Mouse (Mus musculus): ENCODE measurements around the gene Slc6a8. TPM values are rescaled to one million over a fixed set of nuclear protein-coding genes. Genes with fewer than 3 reads are reported as not detected.
A peak's percentile ranks its signal among the peaks of the same experiment; 100 is the strongest.

Slc6a8 gene
- total RNA-seq, 2 experiments from 2014 or later, result 98.4 to 119 TPM

DNA sequence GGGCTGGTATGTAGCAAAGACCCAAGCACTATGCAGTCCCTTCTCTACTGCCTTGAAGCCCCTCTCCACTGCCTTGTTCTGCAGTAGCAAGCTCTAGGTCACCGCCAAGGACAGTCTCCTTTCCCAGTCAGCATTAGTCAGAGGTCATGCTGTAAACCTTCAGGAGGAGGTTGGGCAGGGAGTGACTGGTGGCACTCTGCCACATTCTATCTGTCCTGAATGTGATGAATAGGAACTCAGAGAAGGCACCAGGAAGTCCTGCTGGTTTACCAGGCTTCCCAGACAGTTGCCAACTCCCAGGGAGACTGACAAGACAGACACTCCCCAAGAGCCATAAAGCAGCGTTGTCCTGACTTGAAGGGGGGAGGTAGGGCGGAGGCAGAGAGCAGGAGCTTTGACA lies 12.7 kb downstream of the Slc6a8 start:
- no peak for DNase-seq (ENCODE audit: extremely low spot score in 1 of 2, low spot score in 2 of 2)
- H3K4me3 ChIP-seq, result no peak overlapping the region
- intact Hi-C loops (cut with DNase I), result no loop called here
- H3K27ac ChIP-seq, result no peak overlapping the region
- no peak for TF ChIP-seq CTCF (IDR thresholded peaks at IDR 0.05)

DNA sequence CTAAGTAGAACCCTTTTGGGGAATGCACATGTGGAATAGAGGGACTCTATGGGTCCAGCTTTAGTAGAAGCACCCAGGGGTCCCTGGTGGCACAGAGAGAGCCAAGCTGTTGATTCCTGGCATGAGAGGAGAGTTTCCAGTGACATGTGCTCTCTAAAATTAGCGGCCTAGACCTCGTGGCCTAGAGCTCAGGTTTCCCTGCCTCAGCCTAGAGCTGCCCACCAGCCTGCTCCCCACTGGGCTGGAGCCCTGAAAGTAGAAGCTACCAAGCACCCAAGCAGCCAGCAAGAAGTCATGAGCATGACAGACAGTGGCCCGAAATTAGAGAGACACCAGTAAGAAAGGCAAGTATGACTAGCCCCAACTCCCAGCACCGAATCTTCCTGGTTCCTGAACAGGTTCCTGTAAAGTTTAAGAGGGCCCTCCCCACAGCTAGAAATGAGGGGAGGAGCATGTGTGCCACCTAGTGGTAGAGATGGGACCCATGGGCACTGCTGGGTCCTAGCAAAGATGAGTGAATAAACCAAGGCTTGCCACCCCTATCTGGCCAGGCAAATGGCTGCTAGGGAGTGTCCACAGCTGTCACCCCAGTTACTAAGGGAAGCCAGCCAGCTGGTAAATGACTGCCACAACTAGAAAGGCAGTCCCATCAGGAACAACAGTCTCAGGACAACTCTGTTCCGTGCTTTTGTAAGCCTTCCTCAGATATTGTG lies 18.1 kb downstream of the Slc6a8 start:
- peak; percentile 74 for TF ChIP-seq CTCF (IDR thresholded peaks at IDR 0.05)
- DNase-seq (ENCODE audit: extremely low spot score in 1 of 2, low spot score in 2 of 2), result peak; percentile 27 to 43
- Histone ChIP-seq H3K4me3 (no peak overlapping the region), H3K27ac (no peak overlapping the region)
- intact Hi-C loops (cut with DNase I), result loop anchor here (1.0 to 10.0 kb wide), 3 partner anchors 19 to 684 kb away; no protein-coding TSS in a partner anchor

DNA sequence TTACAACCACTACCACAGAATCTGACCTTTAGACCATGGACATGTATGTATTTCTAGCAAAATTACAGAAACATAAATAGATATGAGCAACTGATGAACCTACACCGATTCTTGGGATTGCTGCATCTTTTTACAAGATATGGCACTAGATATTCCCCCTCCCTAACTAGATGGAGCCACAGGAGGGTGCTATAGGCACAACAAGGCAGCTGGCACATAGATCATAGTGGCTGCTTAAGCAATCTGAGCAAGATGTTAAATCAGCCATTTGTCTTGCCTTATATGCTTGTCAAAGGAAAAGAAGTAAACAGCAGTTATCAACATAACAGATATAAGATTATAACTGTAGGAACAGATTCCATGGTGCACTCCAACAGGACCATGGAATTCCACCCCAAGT lies 27.5 kb downstream of the Slc6a8 start:
- intact Hi-C loops (cut with DNase I), result loop anchor here (10.0 kb wide), 1 partner anchor 714 kb away; no protein-coding TSS in a partner anchor
- no peak for DNase-seq (ENCODE audit: extremely low spot score in 1 of 2, low spot score in 2 of 2)
- Histone ChIP-seq H3K4me3 (no peak overlapping the region), H3K27ac (no peak overlapping the region)
- peak; percentile 31 for TF ChIP-seq CTCF (IDR thresholded peaks at IDR 0.05)

DNA sequence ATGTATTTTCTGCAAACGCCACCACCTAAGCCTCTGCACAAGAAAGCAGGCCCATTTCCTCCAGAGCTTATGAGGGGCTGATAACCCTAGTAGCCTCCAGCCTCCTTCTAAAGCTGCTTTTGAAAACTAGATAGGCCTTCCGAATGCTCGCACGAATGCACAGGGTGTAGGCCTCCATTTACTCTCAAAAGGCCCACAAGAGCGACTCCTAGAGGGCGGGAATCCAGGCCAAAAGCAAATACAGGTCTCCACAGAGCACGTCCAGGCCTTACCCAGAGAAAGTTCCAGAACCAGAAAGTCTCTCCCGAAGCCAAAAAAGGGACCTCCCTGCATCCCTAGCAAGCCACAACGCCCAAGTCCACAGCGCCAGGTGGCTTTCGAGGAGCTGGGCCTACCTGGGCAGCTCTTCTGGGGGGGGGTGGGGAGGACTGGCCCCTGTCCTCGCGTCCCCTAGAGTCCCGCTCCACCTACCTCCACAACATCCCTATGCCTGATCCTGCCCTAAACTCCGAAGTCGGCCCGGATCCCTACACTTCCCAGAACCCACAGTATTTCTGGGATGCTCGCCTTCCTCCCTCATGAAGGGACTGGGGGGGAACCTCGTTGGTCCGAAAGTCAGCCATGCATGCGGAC lies 42.6 kb downstream of the Slc6a8 start:
- intact Hi-C loops (cut with DNase I), result loop anchor here (5.0 to 10.0 kb wide), 2 partner anchors 67 to 219 kb away; partner anchors contain the start of gene Renbp
- DNase-seq (ENCODE audit: extremely low spot score in 1 of 2, low spot score in 2 of 2), result no peak
- peak overlapping the region; percentile 50 for H3K27ac ChIP-seq
- no peak; the same call in 1 of the 2 replicates for TF ChIP-seq CTCF (IDR thresholded peaks at IDR 0.05)
- H3K4me3 ChIP-seq, result peak overlapping the region; percentile 57

DNA sequence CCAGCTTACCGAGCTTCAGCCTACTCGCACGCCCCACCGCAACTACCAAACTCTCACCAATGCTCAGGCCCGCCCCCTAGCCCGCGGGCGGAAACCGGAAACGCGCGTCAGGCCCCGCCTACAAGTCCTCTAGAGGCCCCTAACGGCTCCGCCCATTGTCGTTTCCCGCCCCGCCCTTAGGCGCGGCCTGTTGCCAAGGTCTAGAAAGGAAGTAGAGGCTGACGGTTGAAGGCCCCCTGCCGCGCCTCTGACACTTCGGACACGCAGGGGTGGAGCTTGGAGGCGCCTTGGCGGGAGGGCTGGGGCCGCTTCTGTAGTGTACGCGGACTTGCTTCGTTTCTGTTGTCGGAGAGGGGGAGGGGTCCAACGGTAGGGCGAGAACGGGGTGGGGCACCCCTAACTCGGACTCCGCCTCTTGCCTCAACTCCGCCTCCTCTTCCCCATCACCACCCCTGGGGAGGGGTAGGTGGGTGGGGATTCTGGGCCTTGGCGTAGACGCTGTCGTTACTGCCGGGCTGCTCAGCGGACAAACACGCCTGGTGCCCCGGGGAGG lies 43.2 kb downstream of the Slc6a8 start, which contains the start of the genes Bcap31 and Abcd1:
TSS of gene Bcap31 (minus strand) at position 67 of the 553 bp plus-strand sequence.
TSS of gene Abcd1 (plus strand) at position 489 of the 553 bp plus-strand sequence.
- intact Hi-C loops (cut with DNase I), result loop anchor here (5.0 to 10.0 kb wide), 2 partner anchors 66 to 219 kb away; partner anchors contain the start of gene Renbp
- Histone ChIP-seq H3K4me3 (peak within 1 kb of the TSS; percentile 57), H3K27ac (peak within 1 kb of the TSS; percentile 86)
- peak; percentile 81 to 86 for DNase-seq (ENCODE audit: extremely low spot score in 1 of 2, low spot score in 2 of 2)
- no peak for TF ChIP-seq CTCF (IDR thresholded peaks at IDR 0.05)

DNA sequence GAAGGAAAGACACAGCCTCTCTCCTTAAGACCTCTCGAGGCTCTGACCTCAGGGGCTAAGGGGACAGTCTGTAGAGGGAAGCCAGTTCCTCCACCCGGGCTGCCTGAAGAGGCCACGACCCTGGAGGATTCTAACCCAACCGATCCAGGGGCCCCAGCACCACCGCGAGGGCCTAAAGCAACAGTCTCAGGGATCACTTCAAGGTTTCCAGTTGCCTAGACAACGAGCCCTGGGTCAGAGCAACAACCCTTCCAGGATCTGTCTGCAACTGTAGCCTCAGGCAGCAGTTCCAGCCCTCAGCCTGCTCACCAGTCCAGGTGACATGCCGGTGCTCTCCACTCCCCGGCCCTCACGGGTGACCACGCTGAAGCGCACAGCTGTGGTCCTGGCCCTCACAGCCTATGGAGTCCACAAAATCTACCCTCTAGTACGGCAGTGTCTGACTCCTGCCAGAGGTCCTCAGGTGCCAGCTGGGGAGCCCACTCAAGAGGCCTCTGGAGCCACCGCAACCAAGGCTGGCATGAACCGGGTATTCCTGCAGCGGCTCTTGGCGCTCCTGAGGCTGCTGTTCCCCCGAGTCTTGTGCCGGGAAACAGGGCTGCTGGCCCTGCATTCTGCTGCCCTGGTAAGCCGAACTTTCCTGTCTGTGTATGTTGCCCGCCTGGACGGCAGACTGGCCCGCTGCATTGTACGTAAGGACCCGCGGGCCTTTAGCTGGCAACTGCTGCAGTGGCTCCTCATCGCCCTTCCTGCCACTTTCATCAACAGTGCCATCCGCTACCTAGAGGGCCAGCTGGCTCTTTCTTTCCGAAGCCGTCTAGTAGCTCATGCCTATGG lies 44.0 kb downstream of the Slc6a8 start:
- Histone ChIP-seq H3K27ac (peak overlapping the region; percentile 86), H3K4me3 (peak overlapping the region; percentile 57)
- DNase-seq (ENCODE audit: extremely low spot score in 1 of 2, low spot score in 2 of 2), result peak; percentile 8 to 21
- intact Hi-C loops (cut with DNase I), result loop anchor here (5.0 to 10.0 kb wide), 2 partner anchors 65 to 218 kb away; partner anchors contain the start of gene Renbp
- no peak for TF ChIP-seq CTCF (IDR thresholded peaks at IDR 0.05)

DNA sequence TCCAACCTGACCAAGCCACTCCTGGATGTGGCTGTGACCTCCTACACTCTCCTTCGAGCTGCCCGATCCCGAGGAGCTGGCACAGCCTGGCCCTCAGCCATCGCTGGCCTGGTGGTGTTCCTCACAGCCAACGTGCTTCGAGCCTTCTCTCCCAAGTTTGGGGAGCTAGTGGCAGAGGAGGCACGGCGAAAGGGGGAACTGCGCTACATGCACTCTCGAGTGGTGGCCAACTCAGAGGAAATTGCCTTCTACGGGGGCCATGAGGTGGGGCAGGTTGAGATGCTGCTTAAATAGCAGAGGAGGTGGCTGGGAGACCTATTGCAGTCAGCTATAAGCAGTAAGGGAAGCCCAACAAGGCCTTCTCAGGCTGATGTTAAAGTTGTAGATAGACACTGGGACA lies 44.7 kb downstream of the Slc6a8 start:
- peak overlapping the region; percentile 57; the same call in 1 of the 2 replicates for H3K4me3 ChIP-seq
- no peak for TF ChIP-seq CTCF (IDR thresholded peaks at IDR 0.05)
- no peak for DNase-seq (ENCODE audit: extremely low spot score in 1 of 2, low spot score in 2 of 2)
- intact Hi-C loops (cut with DNase I), result loop anchor here (5.0 to 10.0 kb wide), 2 partner anchors 65 to 217 kb away; partner anchors contain the start of gene Renbp
- H3K27ac ChIP-seq, result no peak overlapping the region

DNA sequence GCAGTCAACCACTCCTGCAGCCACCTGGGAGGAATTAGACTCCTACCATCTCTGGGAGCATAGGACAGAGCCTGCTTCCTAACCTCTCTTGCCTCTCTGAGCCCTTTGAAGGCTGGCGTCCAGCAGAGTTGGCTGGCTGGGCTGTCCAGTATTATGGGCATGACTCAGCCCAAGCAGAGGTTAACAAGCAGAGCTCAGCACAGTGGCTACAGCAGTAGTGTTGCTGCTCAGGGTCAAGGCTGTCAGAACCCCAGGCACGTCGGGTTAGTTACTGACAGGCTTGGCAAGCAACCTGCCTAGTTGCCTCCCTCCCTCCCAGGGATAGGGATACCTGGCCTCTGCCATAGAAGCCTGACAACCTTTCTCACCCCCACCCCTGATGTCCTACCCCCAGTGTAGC lies 45.3 kb downstream of the Slc6a8 start:
- no peak overlapping the region for H3K27ac ChIP-seq

DNA sequence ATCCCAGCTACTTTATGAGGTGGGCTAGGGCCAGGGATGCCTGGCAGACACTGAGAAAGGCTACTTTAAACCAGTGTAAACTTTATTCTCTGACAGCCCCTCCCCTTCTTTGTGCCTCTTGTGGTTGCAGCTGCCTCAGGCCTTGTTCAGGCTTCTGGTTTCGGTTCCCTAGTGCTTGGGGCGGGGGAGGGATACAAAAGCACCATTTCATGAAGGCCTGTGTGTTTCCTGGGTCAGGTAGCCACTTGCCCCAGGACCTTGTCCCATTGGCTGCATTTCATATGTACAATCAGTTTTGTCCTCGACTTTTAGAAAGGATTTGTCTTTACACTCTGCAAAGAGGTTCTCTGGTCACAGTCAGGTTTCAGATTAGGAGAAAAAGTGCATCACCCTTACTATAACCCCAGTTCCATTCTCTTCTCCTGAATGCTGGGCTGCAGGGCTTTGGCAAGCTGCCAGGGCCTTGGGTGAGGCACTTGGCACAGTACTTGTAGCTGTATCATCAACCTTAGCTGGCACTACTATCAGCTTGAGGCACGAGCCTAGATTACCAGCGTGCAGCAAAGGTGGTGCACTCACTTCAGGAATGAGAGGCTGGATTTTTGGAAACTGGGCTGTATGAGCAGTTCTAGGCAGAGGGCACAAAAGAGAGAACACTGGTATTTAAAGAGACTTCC lies 45.9 kb downstream of the Slc6a8 start:
- no peak for DNase-seq (ENCODE audit: extremely low spot score in 1 of 2, low spot score in 2 of 2)
- H3K27ac ChIP-seq, result no peak overlapping the region
- no peak for TF ChIP-seq CTCF (IDR thresholded peaks at IDR 0.05)
- intact Hi-C loops (cut with DNase I), result loop anchor here (5.0 to 10.0 kb wide), 2 partner anchors 63 to 216 kb away; partner anchors contain the start of gene Renbp
- no peak overlapping the region for H3K4me3 ChIP-seq

More for the DNA sequence above, 45.3 kb downstream of the Slc6a8 start:
- DNase-seq (ENCODE audit: extremely low spot score in 1 of 2, low spot score in 2 of 2), result no peak
- TF ChIP-seq CTCF (IDR thresholded peaks at IDR 0.05), result no peak
- H3K4me3 ChIP-seq, result no peak overlapping the region
- intact Hi-C loops (cut with DNase I), result loop anchor here (5.0 to 10.0 kb wide), 2 partner anchors 64 to 217 kb away; partner anchors contain the start of gene Renbp

DNA sequence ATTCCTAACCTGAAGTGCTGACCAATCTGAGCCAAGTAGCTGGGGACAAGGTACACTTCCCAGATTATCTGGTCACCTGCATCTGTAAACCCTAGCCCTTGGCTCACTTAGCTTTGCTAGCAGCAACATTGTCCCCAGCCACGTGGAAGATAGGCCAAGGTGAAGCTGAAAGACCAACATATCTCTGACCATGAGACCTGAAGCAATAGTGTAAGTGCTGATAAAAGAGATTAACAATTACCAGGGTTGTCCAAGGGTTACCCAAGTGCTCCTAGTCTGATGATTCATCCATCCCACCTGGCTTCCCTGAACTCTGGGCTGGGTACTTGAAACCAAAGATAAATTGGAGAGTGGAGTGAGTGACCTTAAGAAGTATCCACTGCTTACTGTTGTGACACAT lies 58.0 kb downstream of the Slc6a8 start:
- Histone ChIP-seq H3K4me3 (no peak overlapping the region), H3K27ac (no peak overlapping the region)
- no peak for TF ChIP-seq CTCF (IDR thresholded peaks at IDR 0.05)
- no peak for DNase-seq (ENCODE audit: extremely low spot score in 1 of 2, low spot score in 2 of 2)
- intact Hi-C loops (cut with DNase I), result no loop called here

Other genes with a start within 250 kb of the Slc6a8 start
- not detected for gene Trex2, start 237.8 kb upstream of the Slc6a8 start, total RNA-seq (2021)
- 1 to 10 TPM; 7.9 to 9.2 TPM for gene Haus7, start 214.1 kb upstream of the Slc6a8 start, total RNA-seq (2021)
- 10 to 100 TPM; 15.5 to 17.6 TPM for gene Bgn, start 189.5 kb upstream of the Slc6a8 start, total RNA-seq (2021)
- gene Atp2b3, start 170.1 kb upstream of the Slc6a8 start, total RNA-seq (2021), result 100 to 1,000 TPM in 1 of 2 experiments, 10 to 100 TPM in 1; 99.8 to 105 TPM
- gene Dusp9, start 33.7 kb upstream of the Slc6a8 start, total RNA-seq (2021), result under 1 TPM; 0.68 to 0.70 TPM
- 10 to 100 TPM; 93.4 to 98.8 TPM for gene Pnck, start 13.0 kb upstream of the Slc6a8 start, total RNA-seq (2021)
- 10 to 100 TPM; 74.8 to 90.1 TPM for gene Bcap31, start 43.0 kb downstream of the Slc6a8 start, total RNA-seq (2021)
- 10 to 100 TPM; 11.3 to 12.3 TPM for gene Abcd1, start 43.4 kb downstream of the Slc6a8 start, total RNA-seq (2021)
- 1 to 10 TPM; 7.2 to 8.5 TPM for gene Plxnb3, start 83.9 kb downstream of the Slc6a8 start, total RNA-seq (2021)
- 1 to 10 TPM; 8.0 to 8.1 TPM for gene Srpk3, start 101.3 kb downstream of the Slc6a8 start, total RNA-seq (2021)
- 100 to 1,000 TPM; 194 to 201 TPM for gene Idh3g, start 113.7 kb downstream of the Slc6a8 start, total RNA-seq (2021)
- 10 to 100 TPM; 91.1 to 91.2 TPM for gene Ssr4, start 113.9 kb downstream of the Slc6a8 start, total RNA-seq (2021)
- gene Pdzd4, start 151.8 kb downstream of the Slc6a8 start, total RNA-seq (2021), result 100 to 1,000 TPM; 110 to 119 TPM
- gene Avpr2, start 219.0 kb downstream of the Slc6a8 start, total RNA-seq (2021), result not detected
- 100 to 1,000 TPM; 150 to 161 TPM for gene L1cam, start 223.0 kb downstream of the Slc6a8 start, total RNA-seq (2021)
- gene Arhgap4, start 248.7 kb downstream of the Slc6a8 start, total RNA-seq (2021), result 1 to 10 TPM; 4.1 to 6.1 TPM
- gene Naa10, start 248.8 kb downstream of the Slc6a8 start, total RNA-seq (2021), result 10 to 100 TPM; 56.8 to 61.2 TPM

Data from left cerebral cortex, adult 2 months (tissue).